Mouse (Mus musculus) gastrocnemius, adult 2 months (tissue): Measurements from ENCODE around the gene Dcaf17. TPM values are rescaled to one million over a fixed set of nuclear protein-coding genes. Genes with fewer than 3 reads are reported as not detected.

Experiments used
- DNase-seq: peaks from one replicate; pipeline ENCODE4 v3.0.0; 2022
- H3K27ac ChIP-seq: fragments of 200-600 bp; 2 replicates; pipeline ENCODE4 v1.8.1; 2022; ENCODE audit warnings: mild to moderate bottlenecking
- H3K4me3 ChIP-seq: fragments of 200-600 bp; 2 replicates; pipeline ENCODE4 v1.8.1; 2022; ENCODE audit warnings: mild to moderate bottlenecking, moderate library complexity
- CTCF ChIP-seq: fragments of 200-600 bp; IDR thresholded peaks from 2 replicates; pipeline ENCODE4 v1.8.1; 2022; ENCODE audit warnings: antibody characterized with exemption, mild to moderate bottlenecking, moderate library complexity
- intact Hi-C: fragments of 180-260 bp; cut with DNase I; formaldehyde crosslinking; loops from one replicate; pipeline ENCODE4 v1.15.1; 2025
- total RNA-seq, 2 experiments: library from RNA; stranded (reverse); gene quantifications; 2 replicates each; pipeline ENCODE4 v1.2.3; 2021

Gene Dcaf17
- total RNA-seq, 2 experiments from 2014 or later = 4.2 to 6.2 TPM

DNA sequence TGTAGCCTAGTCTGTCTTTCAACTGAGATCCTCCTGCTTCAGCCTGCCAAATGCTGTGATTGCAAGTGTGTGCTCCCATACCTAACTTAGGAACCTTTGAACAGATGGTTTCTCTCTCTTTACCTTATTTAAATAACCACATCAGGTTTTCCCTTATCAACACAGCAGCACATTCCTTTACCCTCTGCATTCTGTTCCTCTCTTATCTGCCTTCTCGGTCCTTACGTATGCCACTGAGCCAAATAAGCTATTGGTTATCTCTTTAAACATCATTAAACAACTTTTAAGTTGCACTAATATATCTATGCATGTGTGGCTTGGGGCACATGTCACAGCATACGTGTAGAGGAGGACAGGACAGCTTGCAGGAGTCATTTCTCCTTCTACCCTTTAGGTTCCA is 18.7 kb downstream of the Dcaf17 start:
- no peak for TF ChIP-seq CTCF
- Histone ChIP-seq H3K27ac (no peak overlapping the region), H3K4me3 (no peak overlapping the region)
- DNase-seq = no peak
- intact Hi-C loops = no loop called here

DNA sequence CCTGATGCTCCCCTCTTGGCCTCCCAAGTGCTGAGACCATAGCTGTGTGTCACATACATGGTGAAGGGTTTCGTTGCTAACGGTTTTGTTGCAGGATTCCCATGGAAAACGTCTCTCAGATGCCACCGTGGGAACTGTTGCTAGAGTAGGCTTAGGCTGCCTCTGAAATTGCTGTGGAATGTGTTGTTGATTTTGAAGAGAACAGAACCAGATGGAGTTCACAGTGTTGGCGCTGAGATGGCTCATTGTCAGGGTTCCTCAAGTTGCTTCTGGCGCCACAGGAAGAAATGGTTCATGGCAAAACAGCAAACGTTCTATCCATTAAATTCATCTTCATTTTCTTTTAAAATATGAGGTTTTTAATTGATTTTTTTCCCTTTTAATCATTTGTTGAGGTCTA is 27.3 kb downstream of the Dcaf17 start:
- no peak for TF ChIP-seq CTCF
- intact Hi-C loops = no loop called here
- Histone ChIP-seq H3K4me3 (no peak overlapping the region), H3K27ac (no peak overlapping the region)
- DNase-seq = no peak

DNA sequence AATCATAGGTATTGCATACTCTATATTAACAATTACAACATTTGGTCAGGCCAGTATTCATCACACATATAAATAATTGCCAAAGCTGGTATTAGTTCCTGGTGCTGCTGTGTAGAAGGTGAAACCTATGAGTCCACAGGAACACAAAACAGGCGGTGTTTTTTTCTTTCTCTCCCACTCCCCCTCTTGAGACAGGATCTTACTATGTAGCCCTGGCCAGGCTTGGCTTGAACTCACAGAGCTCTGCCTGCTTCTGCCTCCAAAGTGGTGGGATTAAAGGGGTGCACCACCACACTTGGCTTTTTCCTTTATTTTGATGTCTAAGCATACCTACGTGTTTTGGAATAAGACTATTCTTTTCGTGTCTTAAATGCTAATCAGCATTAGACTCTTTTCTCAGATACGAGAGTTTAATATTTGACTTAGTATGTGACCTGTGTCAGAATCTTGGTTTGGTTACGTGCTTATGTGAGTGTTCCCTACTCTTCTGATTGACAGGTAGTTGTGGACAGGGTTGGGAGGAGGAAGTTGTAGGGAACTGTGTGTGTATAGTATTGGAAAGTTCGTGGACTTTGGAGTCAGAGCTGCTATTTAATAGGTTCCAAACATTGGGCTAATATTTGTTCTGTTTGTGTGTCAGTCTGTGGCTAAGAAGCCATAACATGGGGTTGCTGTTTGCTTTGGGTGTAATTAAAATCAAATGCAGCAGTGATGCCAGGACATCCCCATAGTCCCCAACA is 28.5 kb downstream of the Dcaf17 start:
- Histone ChIP-seq H3K27ac (no peak overlapping the region), H3K4me3 (no peak overlapping the region)
- no peak for DNase-seq
- intact Hi-C loops = no loop called here
- TF ChIP-seq CTCF = no peak

DNA sequence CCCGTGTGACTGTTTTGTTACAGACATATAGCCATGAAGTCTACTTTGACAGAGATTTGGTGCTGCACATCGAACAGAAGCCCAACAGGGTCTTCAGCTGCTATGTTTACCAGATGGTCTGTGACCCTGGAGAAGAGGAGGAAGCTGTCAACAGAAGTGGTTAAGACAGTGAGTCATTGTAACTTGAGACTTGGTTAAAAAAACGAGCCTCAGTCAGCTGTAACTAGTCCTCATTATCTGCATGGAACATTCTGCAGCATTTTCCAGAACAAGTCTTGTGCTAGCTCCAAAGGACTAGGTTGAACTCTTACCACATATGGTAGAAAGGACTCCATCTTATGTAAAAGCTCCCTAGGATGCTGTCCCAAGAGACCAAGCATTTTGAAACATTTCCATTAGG is 34.6 kb downstream of the Dcaf17 start:
- Histone ChIP-seq H3K4me3 (no peak overlapping the region), H3K27ac (no peak overlapping the region)
- no peak for TF ChIP-seq CTCF
- intact Hi-C loops = no loop called here
- DNase-seq = no peak

DNA sequence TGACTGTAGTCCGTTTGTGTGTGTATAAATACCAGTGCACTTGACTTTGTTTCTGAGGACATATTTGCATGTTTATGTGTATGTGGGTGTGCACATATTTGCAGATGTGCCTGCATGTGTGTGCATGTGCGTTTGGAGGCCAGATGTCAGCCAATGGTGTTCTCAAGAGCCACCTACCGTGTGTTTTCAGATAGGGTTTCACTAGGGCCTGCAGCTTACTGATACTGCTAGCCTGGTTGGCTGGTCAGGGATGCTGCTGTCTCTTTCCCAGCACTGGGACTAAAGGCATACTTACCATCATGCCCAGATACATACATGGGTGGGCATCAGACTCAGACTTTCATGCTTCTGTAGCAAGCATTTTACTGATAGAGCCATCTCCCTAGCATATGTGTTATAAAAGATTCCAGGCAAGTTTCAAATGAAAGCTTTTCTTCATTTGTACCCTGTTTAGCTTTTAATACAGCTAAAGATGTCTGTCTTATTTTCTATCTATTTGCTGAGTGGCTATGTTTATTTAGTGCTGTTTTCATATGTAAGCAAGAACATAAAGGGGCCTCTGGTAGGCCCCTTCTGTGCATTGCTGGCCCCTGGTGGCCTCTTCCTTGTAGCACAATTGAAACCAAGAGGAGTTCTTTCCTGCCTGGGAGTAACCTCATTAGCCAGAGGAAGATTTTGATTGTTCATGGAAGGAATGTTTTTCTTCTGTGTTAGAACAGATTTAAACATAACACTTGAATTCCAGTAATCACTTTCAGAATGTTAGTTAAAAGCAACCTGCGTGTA is 35.7 kb downstream of the Dcaf17 start:
- no peak for DNase-seq
- H3K4me3 ChIP-seq = no peak overlapping the region
- peak; percentile 31 for TF ChIP-seq CTCF
- no peak overlapping the region for H3K27ac ChIP-seq
- intact Hi-C loops = no loop called here

DNA sequence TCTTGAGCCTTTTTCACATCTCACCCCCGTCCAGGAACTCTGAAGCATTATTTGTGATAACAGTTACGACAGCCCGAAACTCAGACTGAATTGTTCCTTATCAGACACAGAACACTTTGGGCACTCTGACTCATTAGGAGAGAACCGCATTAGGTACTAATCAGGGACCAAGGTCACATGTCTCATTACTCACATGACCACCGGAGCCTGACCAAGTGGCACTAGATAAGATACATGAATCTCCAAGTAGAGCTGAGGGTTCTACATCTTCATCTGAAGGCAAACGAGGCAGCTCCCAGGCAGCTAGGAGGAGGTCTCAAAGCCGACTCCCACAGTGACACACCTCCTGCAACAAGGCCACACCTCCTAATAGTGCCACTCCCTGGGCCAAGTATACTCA is 41.0 kb downstream of the Dcaf17 start:
- TF ChIP-seq CTCF = no peak
- DNase-seq = no peak
- intact Hi-C loops = no loop called here
- H3K27ac ChIP-seq = no peak overlapping the region
- no peak overlapping the region for H3K4me3 ChIP-seq

DNA sequence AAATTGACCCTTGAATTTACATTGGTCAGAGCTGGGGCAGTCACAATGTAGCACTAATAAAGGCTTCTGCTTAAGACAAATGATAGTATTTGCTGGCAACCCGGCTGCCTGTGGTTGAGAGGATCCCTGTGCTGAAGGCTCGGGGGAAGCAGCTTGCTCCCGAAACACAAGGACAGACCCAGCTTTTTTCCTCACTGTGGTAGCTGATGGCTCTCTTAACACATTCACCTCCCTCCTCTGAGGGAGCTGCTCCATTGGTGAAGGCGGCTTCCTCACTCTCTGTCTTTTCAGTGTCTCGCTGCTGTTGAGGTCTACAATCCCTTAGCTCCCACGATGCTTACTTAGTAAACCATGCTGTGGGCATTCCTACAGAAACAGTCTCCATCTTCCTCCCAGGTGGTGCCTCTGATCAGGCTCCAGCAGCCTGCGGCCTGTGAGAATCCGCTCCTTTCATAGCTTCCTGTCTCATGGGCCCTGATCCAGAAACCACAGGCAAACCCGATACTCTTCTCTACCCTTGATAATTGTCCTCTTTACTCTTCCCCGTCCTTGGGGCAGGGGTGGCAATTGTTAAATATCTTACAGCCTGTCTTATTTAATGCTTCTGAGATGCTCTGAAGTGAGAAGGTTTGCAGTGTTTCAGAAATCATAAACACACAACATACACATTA is 47.6 kb downstream of the Dcaf17 start:
- intact Hi-C loops = no loop called here
- DNase-seq = no peak
- H3K4me3 ChIP-seq = no peak overlapping the region
- no peak overlapping the region for H3K27ac ChIP-seq
- TF ChIP-seq CTCF = no peak

DNA sequence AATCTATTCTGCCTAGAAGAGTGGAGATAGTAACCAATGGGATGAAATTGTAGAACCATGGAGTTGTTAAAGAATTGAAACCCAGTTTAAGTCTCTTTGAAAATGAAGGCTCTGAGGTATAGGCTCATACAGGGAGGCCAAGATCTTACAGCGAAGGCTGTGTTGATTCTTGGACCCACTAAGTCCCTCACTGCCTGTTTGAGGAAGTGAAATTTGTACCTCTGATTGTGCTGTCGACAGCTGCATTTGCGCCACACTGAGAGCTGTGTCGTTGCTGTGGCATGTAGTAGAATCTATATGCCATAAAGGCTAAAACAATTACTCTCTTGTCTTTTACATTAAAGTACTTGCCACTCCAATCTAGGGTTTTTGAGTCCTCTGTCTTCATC is 48.2 kb downstream of the Dcaf17 start:
- H3K4me3 ChIP-seq = no peak overlapping the region
- intact Hi-C loops = no loop called here
- no peak for DNase-seq

DNA sequence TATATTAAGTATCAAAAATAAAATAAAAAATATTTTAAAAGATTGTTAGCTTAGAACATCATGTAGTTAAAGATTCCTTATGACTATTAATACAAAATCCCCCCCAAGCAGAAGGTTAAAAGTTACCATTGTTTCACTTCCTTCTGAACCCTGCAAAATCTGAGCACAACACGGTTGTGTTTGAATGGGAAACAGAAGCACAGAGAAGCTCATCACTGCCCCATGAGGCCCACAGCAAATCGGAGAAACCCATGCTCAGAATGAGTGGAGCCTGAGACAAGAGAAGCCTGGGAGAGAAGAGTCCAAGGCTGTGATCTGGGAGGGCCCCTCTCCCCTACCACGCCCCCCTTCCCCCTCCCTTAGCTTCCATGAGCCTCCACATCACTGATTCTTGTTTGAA is 49.6 kb downstream of the Dcaf17 start:
- no peak for DNase-seq
- Histone ChIP-seq H3K27ac (no peak overlapping the region), H3K4me3 (no peak overlapping the region)
- no peak for TF ChIP-seq CTCF
- intact Hi-C loops = no loop called here

More for the DNA sequence above, 48.2 kb downstream of the Dcaf17 start:
- no peak for TF ChIP-seq CTCF
- no peak overlapping the region for H3K27ac ChIP-seq

DNA sequence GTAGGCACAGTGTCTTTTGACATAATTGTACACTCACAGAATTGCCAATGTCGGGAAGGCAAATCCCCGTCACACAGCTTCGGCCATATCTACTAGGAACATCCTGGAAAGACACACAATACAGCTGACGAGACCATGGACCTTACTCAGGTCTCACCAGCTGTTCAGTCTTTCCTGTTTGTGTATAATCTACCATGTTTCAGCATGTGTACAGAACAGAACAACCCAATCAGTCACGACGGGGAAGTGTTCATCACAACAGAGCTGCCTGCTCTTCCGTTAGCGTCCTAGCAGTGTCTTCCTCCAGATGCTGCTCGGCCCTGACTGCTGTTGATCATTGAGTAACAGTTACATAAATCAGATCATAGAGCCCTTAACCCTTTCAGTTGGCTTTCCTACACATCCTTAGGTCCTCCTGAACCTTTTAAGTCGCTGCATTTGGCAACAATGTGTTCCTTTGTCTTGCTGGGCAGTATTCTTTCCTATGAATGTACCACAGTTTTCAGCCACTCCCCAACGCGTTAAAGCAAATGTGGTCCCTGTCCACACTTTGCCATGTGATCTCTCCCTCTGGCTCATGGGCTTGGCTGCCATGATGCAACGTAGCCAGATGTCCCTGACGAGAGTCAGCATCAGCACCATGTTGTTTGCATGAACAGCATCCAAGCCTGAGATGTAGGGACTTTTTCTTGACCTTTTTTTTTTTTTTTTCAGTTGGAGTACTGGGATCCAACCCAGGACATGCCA is 50.5 kb downstream of the Dcaf17 start:
- DNase-seq = no peak
- Histone ChIP-seq H3K27ac (no peak overlapping the region), H3K4me3 (no peak overlapping the region)
- TF ChIP-seq CTCF = no peak
- intact Hi-C loops = no loop called here

DNA sequence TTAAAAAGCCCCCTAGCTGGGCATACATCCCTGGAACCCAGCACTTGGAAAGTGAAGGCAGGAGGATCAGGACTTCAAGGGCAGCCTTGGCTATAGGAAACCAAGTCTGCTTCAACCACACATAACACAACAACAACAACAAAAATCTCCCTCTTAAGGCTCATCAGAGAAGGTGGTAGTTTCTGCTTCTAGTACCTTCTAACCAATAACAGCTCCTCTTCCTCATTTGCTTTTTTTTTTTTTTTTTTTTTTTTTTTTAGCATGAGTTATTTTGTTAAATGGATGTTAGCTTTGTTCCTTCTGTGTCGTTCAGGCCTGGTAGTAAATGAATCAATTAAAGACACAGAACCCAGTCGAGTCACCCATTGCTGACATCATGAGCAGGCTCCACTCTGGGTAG is 52.1 kb downstream of the Dcaf17 start:
- no peak for TF ChIP-seq CTCF
- H3K27ac ChIP-seq = no peak overlapping the region
- intact Hi-C loops = no loop called here
- no peak for DNase-seq
- H3K4me3 ChIP-seq = no peak overlapping the region

DNA sequence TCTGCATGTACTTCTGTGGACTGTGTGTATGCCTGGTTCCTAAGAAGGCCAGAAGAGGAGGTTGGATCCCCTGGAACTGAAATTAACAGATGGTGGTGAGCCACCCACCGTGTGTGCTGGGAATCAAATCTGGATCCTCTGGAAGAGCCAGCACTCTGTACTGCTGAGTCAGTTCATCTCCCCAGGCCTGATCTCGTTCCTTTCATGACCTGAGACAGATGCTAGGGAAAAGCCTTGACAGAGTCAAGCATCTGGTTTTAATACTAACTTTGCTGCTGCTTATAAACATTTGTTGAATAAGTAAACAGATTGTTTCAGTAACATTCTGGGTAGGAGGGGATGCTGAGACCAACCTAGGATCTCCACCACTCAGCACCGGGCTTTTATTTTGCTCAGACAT is 53.4 kb downstream of the Dcaf17 start:
- Histone ChIP-seq H3K27ac (no peak overlapping the region), H3K4me3 (no peak overlapping the region)
- no peak for TF ChIP-seq CTCF
- intact Hi-C loops = no loop called here
- no peak for DNase-seq
